Mouse (Mus musculus) frontal cortex, postnatal 25 days (tissue): ENCODE results near the gene Cdkn1a.

Experiments used
- DNase-seq, 2 experiments: peaks; one replicate each; pipeline ENCODE4 v3.0.0; 2022; ENCODE audit warnings: low spot score in 2 of 2

The Cdkn1a gene

DNA sequence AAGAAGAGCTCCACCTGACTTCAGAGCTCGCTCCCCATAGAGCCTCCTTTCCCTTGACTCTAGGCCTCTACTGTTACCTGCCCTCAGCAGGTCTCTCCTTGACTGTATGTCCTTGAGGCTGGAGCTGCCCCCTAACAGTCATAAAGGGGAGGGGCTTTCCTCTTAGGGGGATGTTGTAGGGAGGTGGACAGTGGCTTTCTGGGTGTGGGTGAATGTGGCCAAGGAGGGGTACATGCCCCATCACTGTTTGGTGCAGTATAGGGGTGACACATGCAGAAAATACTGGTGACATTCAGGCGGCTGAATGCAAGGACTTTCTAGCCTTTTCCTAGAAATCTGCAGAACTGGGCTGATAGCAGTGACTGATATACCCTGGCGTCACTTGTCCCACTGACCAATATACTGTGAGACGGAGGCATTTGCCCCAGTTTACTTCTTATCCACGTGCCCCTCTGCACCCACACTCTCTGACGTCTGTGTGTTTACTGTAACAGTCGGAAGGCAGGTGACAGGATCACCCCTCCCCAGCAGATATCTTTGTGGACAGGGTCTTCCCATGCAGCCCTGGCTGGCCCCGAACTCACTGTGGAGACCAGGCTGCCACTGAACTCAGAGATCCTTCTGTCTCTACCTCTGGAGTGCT is 26.4 kb downstream of the Cdkn1a start:
- no peak for DNase-seq

DNA sequence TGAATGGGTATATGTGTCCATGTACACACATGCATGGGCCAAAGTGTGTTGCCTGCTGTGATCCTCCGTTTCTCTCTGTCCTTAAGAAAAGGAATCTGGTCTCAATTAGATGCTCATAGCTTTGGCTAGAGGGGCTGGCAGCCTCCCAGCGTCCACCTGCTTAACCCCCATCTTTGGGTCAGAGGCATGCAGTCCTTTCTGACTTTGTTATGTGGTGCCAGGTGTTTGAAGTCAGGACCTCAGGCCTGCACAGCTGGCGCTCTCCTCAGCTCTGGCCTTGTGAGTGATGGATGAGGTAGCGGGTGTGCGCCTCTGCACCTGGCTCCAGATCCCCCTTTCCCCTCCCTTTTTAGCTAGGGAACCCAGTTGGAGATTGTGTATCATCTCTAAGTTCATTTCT is 27.3 kb downstream of the Cdkn1a start:
- no peak for DNase-seq

DNA sequence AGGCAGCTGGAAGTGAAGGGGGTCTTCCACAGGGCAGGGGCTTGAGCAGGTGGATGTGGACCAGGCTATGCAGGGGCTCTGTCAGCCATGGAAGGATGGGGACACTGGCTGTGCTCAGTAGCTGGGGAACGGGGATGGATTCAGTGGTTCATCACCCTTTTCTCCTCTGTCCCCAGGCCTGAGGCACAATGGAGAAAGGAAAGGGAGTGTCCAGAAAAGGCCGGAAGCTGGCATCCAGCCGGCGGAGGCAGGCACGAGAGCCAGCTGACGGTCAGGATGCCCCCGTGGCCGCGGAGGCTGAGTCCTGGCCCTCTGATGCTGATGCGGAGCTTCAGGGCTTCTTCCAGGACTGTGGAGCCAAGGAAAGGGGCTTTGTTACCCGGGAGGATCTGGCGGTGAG is 29.9 kb downstream of the Cdkn1a start:
- DNase-seq, result no peak

DNA sequence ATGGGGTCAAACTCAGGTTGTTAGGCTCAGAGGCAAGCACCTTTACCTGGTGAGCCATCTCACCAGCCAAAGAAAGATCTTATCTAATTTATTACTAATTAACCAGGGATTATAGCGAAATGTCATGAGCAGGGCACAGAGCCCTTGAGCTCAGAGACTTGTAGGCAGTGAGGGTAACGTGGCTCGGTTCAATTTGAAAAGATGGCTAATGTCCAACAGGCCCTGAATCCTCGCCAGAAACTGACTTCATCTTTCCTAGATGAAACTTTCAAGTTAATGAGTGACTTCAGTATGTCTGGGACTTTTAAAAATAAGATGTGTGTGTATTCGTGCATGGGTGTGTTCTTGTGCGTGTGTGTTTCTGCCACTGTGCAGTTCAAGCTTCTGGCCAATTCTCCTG is 32.0 kb downstream of the Cdkn1a start:
- DNase-seq, result no peak

DNA sequence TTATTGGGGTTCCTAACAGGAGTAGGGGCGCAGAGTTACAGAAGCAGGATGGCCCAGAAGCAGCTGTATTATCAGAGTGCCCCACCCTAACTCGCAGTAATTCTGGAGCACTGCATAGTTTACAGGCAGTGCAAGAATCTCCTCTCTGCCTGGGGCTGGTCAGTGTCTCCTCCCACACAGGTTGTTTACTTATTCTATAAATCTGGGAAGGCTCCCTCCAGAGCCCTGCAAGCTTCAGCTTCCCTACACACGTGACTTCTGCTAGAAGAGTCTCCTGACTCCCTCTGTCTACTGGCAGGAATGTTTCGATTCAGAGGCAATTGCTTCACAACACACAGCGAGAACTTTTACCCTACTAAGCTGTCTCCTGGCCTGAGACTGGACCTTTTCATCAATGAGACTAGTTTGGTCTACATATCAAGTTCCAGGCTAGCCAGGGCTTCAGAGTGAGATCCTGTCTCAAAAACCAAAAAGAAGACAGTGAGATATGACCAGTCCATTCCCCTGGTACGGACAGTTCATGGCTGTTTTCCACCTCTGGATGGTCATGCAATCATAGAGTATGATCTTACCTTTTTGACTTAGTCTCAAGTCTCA is 32.9 kb downstream of the Cdkn1a start:
- DNase-seq, result no peak

DNA sequence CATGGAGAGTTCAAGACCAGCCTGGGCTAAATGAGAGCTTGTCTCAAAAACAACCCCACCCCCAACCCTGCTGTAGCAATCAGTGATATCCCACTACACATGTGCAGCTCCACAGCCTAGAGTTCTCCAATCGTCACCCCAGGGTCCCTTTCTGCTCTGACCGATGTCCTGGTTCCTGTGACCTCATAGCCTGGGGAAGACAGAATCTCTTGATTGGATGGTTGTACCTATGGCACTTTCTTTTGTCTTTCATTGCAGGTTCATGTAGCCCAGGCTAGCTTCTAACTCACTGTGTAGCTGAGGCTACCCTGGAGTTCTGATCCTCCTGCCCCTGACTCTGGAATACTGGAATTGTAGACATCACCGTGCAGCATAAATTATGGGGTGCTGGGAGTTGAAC is 35.8 kb downstream of the Cdkn1a start:
- DNase-seq, result no peak

DNA sequence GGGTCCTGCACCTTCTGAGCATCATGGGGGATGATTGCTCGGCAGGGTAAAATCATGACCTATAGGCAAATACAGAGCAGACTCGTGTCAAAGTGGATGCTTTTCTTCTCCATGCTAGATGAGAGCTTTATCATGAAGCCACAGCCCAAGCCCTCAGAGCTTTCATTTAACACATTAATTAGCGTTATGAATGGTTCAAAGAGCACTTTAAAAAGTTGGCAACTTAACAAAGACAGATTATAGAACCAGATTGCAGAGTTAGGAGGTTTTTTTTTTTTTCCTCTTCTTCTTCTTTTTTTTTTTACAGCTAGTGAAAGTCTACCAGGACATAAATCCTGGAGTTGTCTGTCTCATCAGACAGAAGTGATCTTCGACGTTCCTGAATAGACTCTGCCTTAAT is 38.6 kb downstream of the Cdkn1a start:
- DNase-seq, result no peak

DNA sequence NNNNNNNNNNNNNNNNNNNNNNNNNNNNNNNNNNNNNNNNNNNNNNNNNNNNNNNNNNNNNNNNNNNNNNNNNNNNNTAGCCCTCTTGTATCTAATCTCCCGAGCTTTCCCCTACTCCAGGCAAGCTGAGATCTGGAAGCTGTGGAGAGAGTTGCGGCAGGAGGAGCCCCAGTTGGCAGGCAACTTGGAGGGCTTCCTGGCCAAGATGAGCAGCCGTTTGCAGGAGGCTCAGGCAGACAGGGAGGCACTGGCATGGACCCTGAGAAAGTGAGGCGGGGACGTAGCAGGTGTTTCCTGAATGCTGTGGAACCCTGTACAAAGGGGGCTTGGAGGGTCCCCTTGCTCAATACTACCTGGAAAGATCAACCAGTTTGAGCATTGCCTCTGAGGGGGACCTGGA is 44.3 kb downstream of the Cdkn1a start:
- no peak for DNase-seq

DNA sequence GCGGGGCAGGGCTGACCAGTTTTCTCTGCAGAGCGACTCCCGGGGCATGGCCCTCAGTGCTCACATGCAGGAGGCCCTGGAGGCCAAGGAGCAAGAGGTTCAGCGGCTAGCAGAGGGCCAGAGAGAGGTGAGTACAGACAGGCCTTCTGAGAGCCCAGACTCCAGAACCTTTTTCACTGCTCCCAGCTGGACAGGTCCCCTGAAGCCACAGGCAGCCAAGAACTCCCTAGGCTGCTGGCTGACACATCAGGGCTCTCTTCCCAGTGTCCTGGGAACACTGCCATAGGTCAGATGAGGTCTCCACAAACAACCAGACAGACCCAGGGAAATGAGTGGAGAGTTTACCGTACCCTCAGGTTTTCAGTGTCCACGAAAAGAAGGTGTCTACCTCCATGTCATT is 45.5 kb downstream of the Cdkn1a start:
- DNase-seq, result no peak

DNA sequence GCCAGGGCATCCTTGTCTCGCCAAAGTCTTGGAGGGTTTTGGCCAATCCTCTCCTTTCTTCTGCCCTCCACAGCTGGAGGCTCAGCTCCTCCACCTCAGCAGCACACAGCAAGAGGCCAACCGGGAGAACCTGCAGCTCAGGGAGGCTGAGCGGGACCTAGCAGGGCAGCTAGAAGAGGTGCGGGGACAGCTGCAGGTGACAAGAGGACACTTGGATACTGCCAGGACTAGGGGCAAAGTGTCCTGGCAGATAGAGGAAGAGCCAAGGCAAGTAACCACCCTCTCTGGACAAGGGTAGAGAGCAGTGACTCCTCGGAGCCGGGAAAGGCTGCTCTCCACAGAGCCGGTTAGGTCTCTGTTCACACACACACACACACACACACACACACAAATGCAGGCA is 47.1 kb downstream of the Cdkn1a start:
- DNase-seq, result no peak

DNA sequence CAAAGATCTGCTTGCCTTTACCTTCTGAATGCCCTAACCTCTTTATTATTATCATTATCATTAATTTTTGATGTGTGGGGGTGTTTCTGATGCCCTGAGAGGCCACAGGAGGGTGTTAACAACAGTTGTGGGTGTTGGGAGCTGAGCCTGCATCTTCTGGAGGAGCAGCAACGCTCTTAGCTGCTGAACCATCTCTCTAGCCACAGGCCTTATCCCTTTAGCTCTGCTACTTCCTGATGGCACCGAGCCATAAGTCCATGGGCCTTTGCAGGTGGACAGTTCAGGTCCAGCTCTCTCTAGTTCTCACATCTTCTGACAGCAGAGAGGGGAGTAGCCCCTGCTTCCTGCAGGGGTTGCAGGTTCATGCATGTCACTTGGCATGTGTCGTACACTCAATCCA is 50.8 kb downstream of the Cdkn1a start:
- DNase-seq, result no peak

DNA sequence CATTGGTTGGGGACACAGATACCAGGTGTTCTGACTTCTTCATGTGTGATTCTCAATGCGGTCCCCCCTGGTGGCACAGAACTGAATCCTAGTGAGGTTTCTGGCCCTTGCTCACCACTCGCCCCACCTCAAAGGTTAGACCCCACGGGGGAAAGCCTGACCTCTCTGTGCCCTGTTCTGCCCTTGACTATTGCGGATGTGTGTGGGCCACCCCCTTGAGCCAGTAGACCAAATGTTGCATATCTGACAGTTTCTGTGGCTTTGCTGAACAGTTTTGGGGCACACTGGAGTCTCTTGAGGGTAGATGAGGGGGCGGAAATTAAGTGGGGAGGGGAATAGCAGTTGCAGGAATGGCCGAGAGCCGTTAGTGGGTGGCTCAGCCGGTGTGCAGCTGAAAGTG is 52.5 kb downstream of the Cdkn1a start:
- DNase-seq, result no peak

DNA sequence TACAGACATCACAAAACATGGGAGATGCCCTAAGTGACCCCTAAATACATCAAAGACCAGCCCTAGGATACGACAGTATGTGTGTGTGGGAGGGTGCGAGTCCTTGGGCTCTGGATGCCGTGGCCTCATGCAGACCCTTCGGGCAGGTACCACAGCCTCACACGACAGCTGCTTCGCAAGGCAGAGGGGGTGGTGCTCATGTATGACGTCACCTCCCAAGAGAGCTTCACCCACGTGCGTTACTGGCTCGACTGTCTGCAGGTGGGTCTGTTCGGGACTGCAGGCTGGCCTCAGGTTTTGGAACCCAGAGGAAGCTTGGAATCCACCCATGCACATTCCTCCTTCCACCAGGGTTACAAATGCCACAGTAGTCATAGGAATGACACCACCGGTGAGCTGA is 54.3 kb downstream of the Cdkn1a start:
- DNase-seq, result no peak

DNA sequence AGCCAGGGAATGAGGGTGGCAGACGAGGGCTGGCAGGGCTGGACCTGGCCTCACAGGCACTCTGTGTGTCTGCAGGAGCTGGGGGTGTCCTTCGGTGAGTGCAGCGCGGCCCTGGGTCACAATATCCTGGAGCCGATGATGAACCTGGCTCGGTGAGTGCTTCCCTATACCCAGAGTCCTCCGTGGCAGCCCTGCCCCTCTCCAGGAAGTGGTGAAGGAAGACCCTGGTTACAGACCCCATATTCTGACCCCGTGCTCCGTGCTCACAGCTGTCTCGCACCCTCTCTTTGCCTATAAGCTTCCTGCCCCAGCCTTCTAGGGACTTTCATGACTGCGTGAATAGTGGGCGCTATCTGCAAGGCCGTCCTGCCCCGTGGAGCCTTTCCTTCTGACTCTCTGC is 56.5 kb downstream of the Cdkn1a start:
- DNase-seq, result no peak

DNA sequence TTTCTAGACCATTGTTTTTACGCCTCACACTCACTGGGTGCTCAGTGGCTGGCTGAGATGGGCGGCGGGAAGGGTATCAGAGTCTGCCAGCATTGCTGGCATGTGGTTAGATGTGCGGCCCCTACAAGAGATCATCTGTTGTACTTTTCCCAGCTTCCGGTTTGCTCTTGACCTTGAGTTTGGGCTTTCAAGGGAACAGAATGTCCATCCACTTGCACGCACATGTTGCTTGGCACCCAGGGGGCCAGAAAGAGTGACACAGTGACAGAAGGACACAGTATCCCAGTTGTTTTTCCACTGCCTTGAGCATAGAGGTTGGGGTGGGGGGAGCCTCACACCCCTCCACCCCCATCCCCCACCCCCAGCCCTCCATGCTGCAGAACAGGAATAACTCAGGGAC is 57.0 kb downstream of the Cdkn1a start:
- no peak for DNase-seq

DNA sequence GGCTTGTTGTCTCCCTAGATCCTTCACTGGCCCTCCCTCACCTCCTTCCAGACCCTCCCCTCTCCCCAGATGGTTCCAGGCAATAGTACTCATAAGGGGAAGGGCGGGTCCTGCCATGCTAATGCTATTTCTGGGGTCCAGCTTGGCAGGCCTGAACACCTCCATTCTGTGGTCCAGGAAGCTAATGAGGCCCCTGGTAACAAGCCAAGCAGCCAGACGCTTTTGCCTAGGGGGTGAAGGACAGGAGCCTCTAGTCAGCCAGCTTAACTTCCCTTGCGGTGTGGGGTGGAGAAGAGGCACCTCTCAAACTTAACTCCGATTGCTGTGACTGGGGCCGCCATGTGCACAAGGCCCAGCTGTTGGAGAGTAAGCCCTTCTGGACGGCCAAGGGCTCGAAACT is 59.0 kb downstream of the Cdkn1a start:
- no peak for DNase-seq
